Mouse (Mus musculus): ENCODE data around the gene Scgb3a1. TPM values are rescaled to one million over a fixed set of nuclear protein-coding genes. Genes with fewer than 3 reads are reported as not detected.

Scgb3a1 gene
- polyA plus RNA-seq, 1 experiment from 2014 or later: not detected

- H3K27me3 ChIP-seq (replicated peaks; ENCODE audit: control insufficient read depth, insufficient read depth, low read length): no peaks in the 10 kb centered on the region
- DNase-seq (ENCODE audit: low spot score): no peak
- no peaks in the 10 kb centered on the region for H3K9me3 ChIP-seq (ENCODE audit: control insufficient read depth, low read length)
- no peak overlapping the region for H3K4me3 ChIP-seq (ENCODE audit: low read depth, low read length)
- no peaks in the 10 kb centered on the region; the same call in 1 of the 2 replicates for H3K36me3 ChIP-seq (ENCODE audit: control insufficient read depth, insufficient read depth, low read length)
- no peak overlapping the region for H3K4me2 ChIP-seq
- no peak overlapping the region for H3K27ac ChIP-seq (ENCODE audit: low read depth, low read length)
- WGBS: 61% methylated on average over 4 of the region's 4 CpGs
- ATAC-seq (replicated peaks; ENCODE audit: low FRiP score): no peak
- no peak overlapping the region for H3K9ac ChIP-seq (ENCODE audit: low read depth, low read length)
- 0 out of 2 replicates have a peak, but pooled peaks cover 8% of the 10 kb centered on the region for H3K4me1 ChIP-seq (replicated peaks; ENCODE audit: control insufficient read depth, insufficient read depth, low read length)
Observed at GRCm38 (mm10) chr11:49665462-49665861, 2.1 kb downstream of the Scgb3a1 start.

GRCm38 (mm10) chr11:49673433-49673832 lies 10.0 kb downstream of the Scgb3a1 start:
- no peak overlapping the region for H3K27ac ChIP-seq (ENCODE audit: low read depth, low read length)
- H3K27me3 ChIP-seq (replicated peaks; ENCODE audit: control insufficient read depth, insufficient read depth, low read length): no peaks in the 10 kb centered on the region
- peaks cover 25% of the 10 kb centered on the region for H3K36me3 ChIP-seq (ENCODE audit: control insufficient read depth, insufficient read depth, low read length)
- H3K4me2 ChIP-seq: no peak overlapping the region
- no peaks in the 10 kb centered on the region for H3K4me1 ChIP-seq (replicated peaks; ENCODE audit: control insufficient read depth, insufficient read depth, low read length)
- H3K4me3 ChIP-seq (ENCODE audit: low read depth, low read length): no peak overlapping the region
- 90% methylated on average over 3 of the region's 3 CpGs for WGBS
- H3K9ac ChIP-seq (ENCODE audit: low read depth, low read length): no peak overlapping the region
- DNase-seq (ENCODE audit: low spot score) (no peak), ATAC-seq (replicated peaks; ENCODE audit: low FRiP score) (no peak)
- H3K9me3 ChIP-seq (ENCODE audit: control insufficient read depth, low read length): no peaks in the 10 kb centered on the region

- no peak for ATAC-seq (replicated peaks; ENCODE audit: low FRiP score)
- H3K4me1 ChIP-seq (replicated peaks; ENCODE audit: control insufficient read depth, insufficient read depth, low read length): no peaks in the 10 kb centered on the region
- DNase-seq (ENCODE audit: low spot score): no peak
- 93% methylated on average over 12 of the region's 12 CpGs for WGBS
- no peak overlapping the region for H3K4me3 ChIP-seq (ENCODE audit: low read depth, low read length)
- H3K9me3 ChIP-seq (ENCODE audit: control insufficient read depth, low read length): no peaks in the 10 kb centered on the region
- H3K27ac ChIP-seq (ENCODE audit: low read depth, low read length): no peak overlapping the region
- H3K27me3 ChIP-seq (replicated peaks; ENCODE audit: control insufficient read depth, insufficient read depth, low read length): no peaks in the 10 kb centered on the region
- H3K36me3 ChIP-seq (ENCODE audit: control insufficient read depth, insufficient read depth, low read length): peaks cover 43% of the 10 kb centered on the region
- H3K9ac ChIP-seq (ENCODE audit: low read depth, low read length): no peak overlapping the region
- H3K4me2 ChIP-seq: no peak overlapping the region
Observed at GRCm38 (mm10) chr11:49684237-49684973, 21.0 kb downstream of the Scgb3a1 start.

GRCm38 (mm10) chr11:49695013-49695412 lies 31.6 kb downstream of the Scgb3a1 start:
- DNase-seq (ENCODE audit: low spot score) (no peak), ATAC-seq (replicated peaks; ENCODE audit: low FRiP score) (no peak)
- H3K4me1 ChIP-seq (replicated peaks; ENCODE audit: control insufficient read depth, insufficient read depth, low read length): no peaks in the 10 kb centered on the region
- WGBS: 95% methylated on average over 3 of the region's 3 CpGs
- H3K4me3 ChIP-seq (ENCODE audit: low read depth, low read length): no peak overlapping the region
- no peak overlapping the region for H3K4me2 ChIP-seq
- 0 out of 2 replicates have a peak, but pooled peaks cover 3% of the 10 kb centered on the region for H3K36me3 ChIP-seq (ENCODE audit: control insufficient read depth, insufficient read depth, low read length)
- no peak overlapping the region for H3K9ac ChIP-seq (ENCODE audit: low read depth, low read length)
- H3K9me3 ChIP-seq (ENCODE audit: control insufficient read depth, low read length): no peaks in the 10 kb centered on the region
- no peak overlapping the region for H3K27ac ChIP-seq (ENCODE audit: low read depth, low read length)
- no peaks in the 10 kb centered on the region for H3K27me3 ChIP-seq (replicated peaks; ENCODE audit: control insufficient read depth, insufficient read depth, low read length)

- H3K27ac ChIP-seq (ENCODE audit: low read depth, low read length): no peak overlapping the region
- no peak overlapping the region for H3K4me2 ChIP-seq
- 0 out of 2 replicates have a peak, but pooled peaks cover 3% of the 10 kb centered on the region for H3K36me3 ChIP-seq (ENCODE audit: control insufficient read depth, insufficient read depth, low read length)
- no peaks in the 10 kb centered on the region for H3K4me1 ChIP-seq (replicated peaks; ENCODE audit: control insufficient read depth, insufficient read depth, low read length)
- no peak for ATAC-seq (replicated peaks; ENCODE audit: low FRiP score)
- 88% methylated on average over 2 of the region's 2 CpGs for WGBS
- no peak overlapping the region for H3K9ac ChIP-seq (ENCODE audit: low read depth, low read length)
- H3K27me3 ChIP-seq (replicated peaks; ENCODE audit: control insufficient read depth, insufficient read depth, low read length): no peaks in the 10 kb centered on the region
- no peak for DNase-seq (ENCODE audit: low spot score)
- no peak overlapping the region for H3K4me3 ChIP-seq (ENCODE audit: low read depth, low read length)
- no peaks in the 10 kb centered on the region for H3K9me3 ChIP-seq (ENCODE audit: control insufficient read depth, low read length)
Observed at GRCm38 (mm10) chr11:49695695-49696094, 32.3 kb downstream of the Scgb3a1 start.

- ATAC-seq (replicated peaks; ENCODE audit: low FRiP score) (no peak), DNase-seq (ENCODE audit: low spot score) (no peak)
- Histone ChIP-seq H3K9ac (ENCODE audit: low read depth, low read length) (no peak overlapping the region), H3K4me2 (no peak overlapping the region), H3K36me3 (ENCODE audit: control insufficient read depth, insufficient read depth, low read length) (peaks cover 6% of the 10 kb centered on the region), H3K4me1 (replicated peaks; ENCODE audit: control insufficient read depth, insufficient read depth, low read length) (no peaks in the 10 kb centered on the region), H3K9me3 (ENCODE audit: control insufficient read depth, low read length) (no peaks in the 10 kb centered on the region), H3K27me3 (replicated peaks; ENCODE audit: control insufficient read depth, insufficient read depth, low read length) (no peaks in the 10 kb centered on the region), H3K4me3 (ENCODE audit: low read depth, low read length) (no peak overlapping the region), H3K27ac (ENCODE audit: low read depth, low read length) (no peak overlapping the region)
- WGBS: 93% methylated on average over 2 of the region's 2 CpGs
Observed at GRCm38 (mm10) chr11:49696472-49696871, 33.1 kb downstream of the Scgb3a1 start.

- H3K36me3 ChIP-seq (ENCODE audit: control insufficient read depth, insufficient read depth, low read length): peaks cover 16% of the 10 kb centered on the region
- H3K4me1 ChIP-seq (replicated peaks; ENCODE audit: control insufficient read depth, insufficient read depth, low read length): no peaks in the 10 kb centered on the region
- H3K27ac ChIP-seq (ENCODE audit: low read depth, low read length): no peak overlapping the region
- H3K4me3 ChIP-seq (ENCODE audit: low read depth, low read length): no peak overlapping the region
- 88% methylated on average over 5 of the region's 5 CpGs for WGBS
- H3K9me3 ChIP-seq (ENCODE audit: control insufficient read depth, low read length): no peaks in the 10 kb centered on the region
- no peak overlapping the region for H3K9ac ChIP-seq (ENCODE audit: low read depth, low read length)
- H3K4me2 ChIP-seq: no peak overlapping the region
- ATAC-seq (replicated peaks; ENCODE audit: low FRiP score) (no peak), DNase-seq (ENCODE audit: low spot score) (no peak)
- no peaks in the 10 kb centered on the region for H3K27me3 ChIP-seq (replicated peaks; ENCODE audit: control insufficient read depth, insufficient read depth, low read length)
Observed at GRCm38 (mm10) chr11:49697779-49698178, 34.4 kb downstream of the Scgb3a1 start.

- Histone ChIP-seq H3K36me3 (ENCODE audit: control insufficient read depth, insufficient read depth, low read length) (peaks cover 16% of the 10 kb centered on the region), H3K27me3 (replicated peaks; ENCODE audit: control insufficient read depth, insufficient read depth, low read length) (no peaks in the 10 kb centered on the region), H3K27ac (ENCODE audit: low read depth, low read length) (no peak overlapping the region), H3K9ac (ENCODE audit: low read depth, low read length) (no peak overlapping the region), H3K4me1 (replicated peaks; ENCODE audit: control insufficient read depth, insufficient read depth, low read length) (no peaks in the 10 kb centered on the region), H3K4me2 (no peak overlapping the region), H3K9me3 (ENCODE audit: control insufficient read depth, low read length) (no peaks in the 10 kb centered on the region), H3K4me3 (ENCODE audit: low read depth, low read length) (no peak overlapping the region)
- WGBS: 90% methylated on average over 1 of the region's 1 CpGs
- DNase-seq (ENCODE audit: low spot score) (no peak), ATAC-seq (replicated peaks; ENCODE audit: low FRiP score) (no peak)
Observed at GRCm38 (mm10) chr11:49699079-49699478, 35.7 kb downstream of the Scgb3a1 start.

- ATAC-seq (replicated peaks; ENCODE audit: low FRiP score): no peak
- WGBS: 98% methylated on average over 8 of the region's 8 CpGs
- H3K9ac ChIP-seq (ENCODE audit: low read depth, low read length): no peak overlapping the region
- H3K4me3 ChIP-seq (ENCODE audit: low read depth, low read length): no peak overlapping the region
- no peaks in the 10 kb centered on the region for H3K9me3 ChIP-seq (ENCODE audit: control insufficient read depth, low read length)
- peaks cover 21% of the 10 kb centered on the region for H3K36me3 ChIP-seq (ENCODE audit: control insufficient read depth, insufficient read depth, low read length)
- no peak overlapping the region for H3K27ac ChIP-seq (ENCODE audit: low read depth, low read length)
- H3K4me1 ChIP-seq (replicated peaks; ENCODE audit: control insufficient read depth, insufficient read depth, low read length): no peaks in the 10 kb centered on the region; the same call in 1 of the 2 replicates
- H3K27me3 ChIP-seq (replicated peaks; ENCODE audit: control insufficient read depth, insufficient read depth, low read length): no peaks in the 10 kb centered on the region
- DNase-seq (ENCODE audit: low spot score): no peak
- no peak overlapping the region for H3K4me2 ChIP-seq
Observed at GRCm38 (mm10) chr11:49702014-49702413, 38.6 kb downstream of the Scgb3a1 start.
